Mouse (Mus musculus) kidney, adult 2 months (tissue): ENCODE measurements around the gene Prex1. TPM values are rescaled to one million over a fixed set of nuclear protein-coding genes. Genes with fewer than 3 reads are reported as not detected.
"Not testable (repeated sequence)": the region's sequence is repeated elsewhere in the genome, so short reads cannot be mapped to it uniquely, and the experiment has no call there.

Experiments
- DNase-seq: peaks from one replicate; pipeline ENCODE4 v3.0.0; 2021
- H3K27ac ChIP-seq: fragments of 200-500 bp; 2 replicates; pipeline ENCODE4 v1.5.1; 2012; ENCODE audit warnings: low read depth, low read length, control low read depth, inconsistent platforms; ENCODE audit not compliant: insufficient read depth
- H3K27me3 ChIP-seq: fragments of 200-500 bp; replicated peaks from 2 replicates; pipeline ENCODE4 v1.6.1; 2012; ENCODE audit warnings: mild to moderate bottlenecking, moderate library complexity, low read length, inconsistent platforms; ENCODE audit not compliant: control insufficient read depth, insufficient read depth
- H3K36me3 ChIP-seq: fragments of 200-500 bp; 2 replicates; pipeline ENCODE4 v1.6.1; 2012; ENCODE audit warnings: mild to moderate bottlenecking, moderate library complexity, low read length, inconsistent platforms; ENCODE audit not compliant: control insufficient read depth, insufficient read depth
- H3K4me1 ChIP-seq: fragments of 200-500 bp; 2 replicates; pipeline ENCODE4 v1.6.1; 2011; ENCODE audit warnings: low read length; ENCODE audit not compliant: control insufficient read depth, insufficient read depth
- H3K4me3 ChIP-seq: fragments of 200-500 bp; 2 replicates; pipeline ENCODE4 v1.5.1; 2011; ENCODE audit warnings: mild to moderate bottlenecking, low read depth, low read length, control low read depth; ENCODE audit not compliant: insufficient read depth
- CTCF ChIP-seq: fragments of 200-500 bp; conservative IDR thresholded peaks from 2 replicates; pipeline ENCODE4 v1.5.1; 2011; ENCODE audit warnings: low read depth, mild to moderate bottlenecking, control low read depth, low read length, moderate library complexity, mixed read lengths; ENCODE audit not compliant: insufficient read depth, insufficient read length
- POLR2A ChIP-seq: fragments of 200-500 bp; IDR thresholded peaks from one replicate; pipeline ENCODE4 v1.6.1; 2011; ENCODE audit warnings: low read depth, low read length, control low read depth
- WGBS: fragments of 180-500 bp; shearing (Covaris S2); methylation state at CpG from one replicate; pipeline ENCODE4 v1.1.7; 2018; 5-methylcytosine and 5-hydroxymethylcytosine counted together
- polyA plus RNA-seq: library from polyadenylated mRNA; depleted of rRNA; stranded (reverse); fragments of >200 nt; gene quantifications from 2 replicates; pipeline ENCODE4 v1.2.3, GENCODE M21; 2012; rRNA removed

Gene Prex1
- polyA plus RNA-seq, 1 experiment = 14.5 TPM

GRCm38 (mm10) chr2:166521878-166522611 is 191.6 kb downstream of the Prex1 start:
- no peak overlapping the region for H3K27ac ChIP-seq
- DNase-seq = peak; percentile 14
- TF ChIP-seq POLR2A = no peak
- TF ChIP-seq CTCF = no peak

GRCm38 (mm10) chr2:166521461-166521860 is 192.2 kb downstream of the Prex1 start:
- H3K27me3 ChIP-seq = no peaks in the 10 kb centered on the region
- 94% methylated on average over 5 of the region's 5 CpGs for WGBS
- TF ChIP-seq CTCF (no peak), POLR2A (no peak)
- no peaks in the 10 kb centered on the region for H3K4me1 ChIP-seq
- H3K36me3 ChIP-seq = no peaks in the 10 kb centered on the region
- no peak overlapping the region for H3K4me3 ChIP-seq
- no peak for DNase-seq
- H3K27ac ChIP-seq = no peak overlapping the region

More at GRCm38 (mm10) chr2:166521878-166522611, 191.6 kb downstream of the Prex1 start:
- no peaks in the 10 kb centered on the region for H3K27me3 ChIP-seq
- H3K4me3 ChIP-seq = no peak overlapping the region
- WGBS = 34% methylated on average over 16 of the region's 16 CpGs
- H3K36me3 ChIP-seq = no peaks in the 10 kb centered on the region
- no peaks in the 10 kb centered on the region for H3K4me1 ChIP-seq

GRCm38 (mm10) chr2:166520536-166520935 is 193.1 kb downstream of the Prex1 start:
- H3K4me1 ChIP-seq = no peaks in the 10 kb centered on the region

GRCm38 (mm10) chr2:166517392-166518174 is 196.0 kb downstream of the Prex1 start:
- not testable (repeated sequence) for H3K4me3 ChIP-seq, H3K27ac ChIP-seq, DNase-seq, H3K27me3 ChIP-seq, H3K36me3 ChIP-seq, H3K4me1 ChIP-seq
- WGBS = 26% methylated on average over 14 of the region's 17 CpGs

More at GRCm38 (mm10) chr2:166520536-166520935, 193.1 kb downstream of the Prex1 start:
- Histone ChIP-seq H3K36me3 (no peaks in the 10 kb centered on the region), H3K4me3 (no peak overlapping the region), H3K27ac (no peak overlapping the region), H3K27me3 (no peaks in the 10 kb centered on the region)
- WGBS = 92% methylated on average over 12 of the region's 12 CpGs
- no peak for TF ChIP-seq POLR2A
- no peak for TF ChIP-seq CTCF
- no peak for DNase-seq

GRCm38 (mm10) chr2:166516818-166517353 is 196.7 kb downstream of the Prex1 start:
- H3K27me3 ChIP-seq = no peaks in the 10 kb centered on the region
- H3K4me1 ChIP-seq = no peaks in the 10 kb centered on the region
- WGBS = 78% methylated on average over 6 of the region's 6 CpGs
- no peak overlapping the region for H3K27ac ChIP-seq
- TF ChIP-seq POLR2A (no peak), CTCF (no peak)
- H3K36me3 ChIP-seq = no peaks in the 10 kb centered on the region
- no peak for DNase-seq
- no peak overlapping the region for H3K4me3 ChIP-seq

Other genes starting within 250 kb of the Prex1 start
- gene Trp53rkb, start 78.7 kb upstream of the Prex1 start, polyA plus RNA-seq = 3.7 and 4.0 TPM in 2 replicates
- 17.9 and 18.7 TPM in 2 replicates for gene Arfgef2, start 91.8 kb upstream of the Prex1 start, polyA plus RNA-seq
- 15.8 TPM in 2 replicates for gene Cse1l, start 192.2 kb upstream of the Prex1 start, polyA plus RNA-seq